Mouse (Mus musculus): ENCODE measurements around the gene Per1.

Gene Per1

GRCm38 (mm10) chr11:69094697-69095429, at the start of gene Per1:
Gene Per1 (plus strand): TSS chr11:69095217.
- DNase-seq (ENCODE audit: inconsistent ontology term), result peak; percentile 100

DNA sequence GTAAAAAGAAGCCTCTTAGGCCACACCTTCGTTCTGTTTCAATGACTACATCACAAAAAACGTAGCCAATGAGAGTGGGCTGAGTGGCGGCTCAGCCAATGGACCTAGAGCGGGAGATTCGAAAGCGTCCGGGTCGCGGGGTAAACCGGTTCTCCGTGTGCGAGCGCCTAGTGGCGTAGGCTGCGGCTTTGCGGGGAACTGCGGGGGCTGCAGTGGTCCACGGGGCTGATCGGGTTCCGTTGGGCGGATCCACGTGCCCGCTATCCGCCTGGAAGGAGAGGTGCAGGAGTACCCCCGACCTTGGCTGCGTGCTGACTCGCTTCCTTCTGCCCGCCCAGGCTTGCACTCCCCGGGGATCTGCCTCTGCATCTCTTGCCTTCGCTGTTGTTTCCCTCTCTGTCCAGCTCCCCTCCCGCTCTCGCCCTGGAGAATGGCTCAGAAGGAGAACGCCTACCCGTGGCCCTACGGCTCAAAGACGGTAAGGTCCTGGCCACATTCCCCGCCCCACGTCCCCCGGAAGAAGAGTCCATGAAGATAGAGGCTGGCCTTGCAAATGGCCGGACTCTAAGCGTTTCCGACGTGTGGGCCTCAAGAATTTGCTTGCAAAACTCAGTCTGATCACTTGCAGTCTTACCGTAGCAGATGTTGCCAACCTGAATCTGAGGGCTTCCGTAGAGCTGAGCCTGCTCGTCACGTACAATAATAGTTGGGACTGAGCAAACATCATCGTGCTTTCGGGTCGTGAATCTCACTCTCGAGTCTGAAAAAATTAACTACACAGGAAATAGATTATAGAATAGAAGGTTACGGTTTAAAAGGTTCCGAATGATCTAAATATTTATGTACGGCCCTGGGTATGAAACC, 49.3 kb upstream of the Per1 start, which contains the start of gene Aurkb:
Aurkb (plus strand) TSS at position 117 of the 864 bp plus-strand sequence.
- peak; percentile 88 for DNase-seq (ENCODE audit: inconsistent ontology term)

DNA sequence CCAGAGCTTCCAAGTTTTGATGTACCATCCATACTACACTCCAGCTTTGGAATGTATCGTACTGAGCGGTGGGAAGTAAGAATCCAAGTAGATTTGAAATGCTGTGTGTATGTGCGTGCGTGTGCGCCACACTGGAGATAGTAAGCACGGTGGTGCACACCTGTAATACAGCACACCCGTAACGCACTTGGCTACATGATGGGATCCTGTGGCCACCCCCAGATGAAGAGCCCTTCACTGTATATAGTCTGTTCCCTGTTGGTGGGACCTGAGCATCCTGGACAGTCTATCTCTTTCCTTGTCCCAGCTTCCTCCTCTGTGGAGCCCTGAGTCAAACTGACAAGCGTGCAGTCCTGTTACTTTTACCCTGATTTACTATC, 48.6 kb upstream of the Per1 start:
- no peak for DNase-seq (ENCODE audit: inconsistent ontology term)

DNA sequence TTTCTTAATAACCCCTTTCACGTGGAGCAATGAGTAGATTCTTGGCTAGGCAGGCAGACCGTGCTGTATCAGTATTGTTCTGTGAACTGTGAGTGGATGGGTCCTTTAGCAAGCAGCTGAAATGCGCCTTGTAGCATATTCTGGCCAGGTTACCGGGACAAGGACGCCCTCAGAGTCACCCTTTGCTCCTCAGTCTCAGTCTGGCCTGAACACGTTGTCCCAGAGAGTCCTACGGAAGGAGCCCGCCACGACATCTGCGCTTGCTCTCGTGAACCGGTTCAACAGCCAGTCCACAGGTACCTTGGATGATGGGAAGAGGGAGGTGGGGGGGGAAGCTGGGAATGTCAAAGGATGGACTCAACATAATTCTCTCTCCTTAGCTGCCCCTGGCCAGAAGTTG, 47.4 kb upstream of the Per1 start:
- DNase-seq (ENCODE audit: inconsistent ontology term), result no peak

GRCm38 (mm10) chr11:69048151-69048550, 46.9 kb upstream of the Per1 start:
- DNase-seq (ENCODE audit: inconsistent ontology term), result no peak

GRCm38 (mm10) chr11:69050748-69051147, 44.3 kb upstream of the Per1 start:
- no peak for DNase-seq (ENCODE audit: inconsistent ontology term)

- peak; percentile 68 for DNase-seq (ENCODE audit: inconsistent ontology term)
Measured at GRCm38 (mm10) chr11:69051771-69052170, 43.2 kb upstream of the Per1 start.

DNA sequence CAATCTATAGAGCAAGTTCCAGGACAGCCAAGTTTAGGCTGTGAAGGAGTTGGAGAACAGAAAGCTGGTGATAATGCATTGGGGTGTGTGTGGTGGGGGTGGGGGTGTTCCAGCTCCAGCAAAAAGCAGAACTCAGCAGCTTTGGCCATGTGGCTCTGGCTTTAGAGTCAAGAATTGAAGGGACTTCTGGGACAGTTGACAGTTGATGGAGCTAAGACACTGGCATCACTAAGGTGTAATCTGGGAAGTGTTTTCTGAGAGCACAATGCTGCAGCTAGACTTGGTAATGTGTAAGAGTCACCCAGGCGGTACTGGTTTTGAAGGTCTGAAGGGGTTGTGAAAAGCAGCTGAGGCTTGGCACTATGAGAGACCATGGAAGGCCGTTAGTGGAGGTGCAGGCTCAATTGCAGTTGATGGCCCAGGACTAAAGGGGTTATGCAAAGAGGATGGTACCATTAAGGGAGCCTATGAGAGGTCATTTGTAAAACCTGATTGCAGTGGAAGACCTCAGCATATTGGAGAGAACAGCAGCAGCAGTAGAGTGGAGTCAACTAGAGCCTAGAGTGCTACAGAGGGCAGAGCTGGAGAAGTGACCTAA, 42.1 kb upstream of the Per1 start:
- no peak for DNase-seq (ENCODE audit: inconsistent ontology term)

GRCm38 (mm10) chr11:69053848-69054247, 41.2 kb upstream of the Per1 start:
- no peak for DNase-seq (ENCODE audit: inconsistent ontology term)

- DNase-seq (ENCODE audit: inconsistent ontology term), result no peak
Measured at GRCm38 (mm10) chr11:69058265-69058664, 36.8 kb upstream of the Per1 start.

DNA sequence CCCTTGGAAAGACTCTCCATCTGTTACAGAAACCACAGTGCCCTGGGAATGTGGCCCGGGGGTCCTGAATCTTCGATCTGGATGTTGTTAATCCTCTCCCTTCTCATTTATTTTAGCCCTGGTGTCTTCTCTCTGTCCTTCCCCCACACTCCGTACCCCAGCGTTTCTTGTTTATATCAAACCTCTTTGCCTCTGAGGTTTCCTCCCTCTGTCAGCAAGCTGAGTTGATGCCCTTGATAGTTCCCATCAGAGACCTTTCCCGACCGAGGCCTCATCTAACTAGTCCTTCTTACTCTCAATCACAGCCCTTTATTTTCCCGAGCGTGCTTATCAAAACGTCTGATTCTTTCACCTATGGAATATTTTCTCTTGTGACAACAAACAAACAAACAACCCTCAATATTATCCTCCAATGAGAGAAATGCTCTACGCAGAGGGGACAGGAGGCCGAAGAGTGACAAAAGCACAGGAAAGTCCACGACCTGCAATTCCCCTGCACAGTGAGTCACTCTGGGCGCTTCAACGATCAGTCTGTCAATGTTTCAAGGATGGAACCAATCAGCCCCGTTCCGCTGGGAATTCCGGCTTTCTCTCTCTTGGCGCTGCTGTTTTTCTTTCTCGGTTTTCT, 36.2 kb upstream of the Per1 start:
- peak; percentile 4 for DNase-seq (ENCODE audit: inconsistent ontology term)

GRCm38 (mm10) chr11:69059357-69059974, 35.6 kb upstream of the Per1 start, which contains the start of gene Borcs6:
Gene Borcs6 (plus strand): TSS chr11:69059717.
- peak; percentile 99 for DNase-seq (ENCODE audit: inconsistent ontology term)

DNA sequence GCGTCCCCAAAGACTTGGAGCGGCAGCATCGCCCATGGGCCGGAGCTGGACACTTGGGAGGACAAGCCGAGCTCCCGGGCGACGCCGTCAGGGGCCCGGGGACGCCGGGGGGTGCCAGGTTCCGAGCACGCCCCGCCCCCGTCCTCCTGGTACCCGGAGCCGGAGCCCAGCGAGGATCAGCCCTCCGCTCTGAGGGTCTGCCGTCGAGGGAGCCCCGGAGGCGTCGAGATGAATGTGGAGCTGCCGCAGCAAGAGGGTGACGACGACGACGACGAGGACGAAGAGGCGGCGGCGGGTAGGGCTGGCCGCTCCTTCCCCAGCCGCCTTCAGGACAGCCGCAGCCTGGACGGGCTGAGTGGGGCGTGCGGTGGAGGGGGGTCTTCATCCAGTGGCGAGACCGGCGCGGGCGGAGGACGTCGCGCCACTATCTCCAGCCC, 35.0 kb upstream of the Per1 start:
- no peak for DNase-seq (ENCODE audit: inconsistent ontology term)

DNA sequence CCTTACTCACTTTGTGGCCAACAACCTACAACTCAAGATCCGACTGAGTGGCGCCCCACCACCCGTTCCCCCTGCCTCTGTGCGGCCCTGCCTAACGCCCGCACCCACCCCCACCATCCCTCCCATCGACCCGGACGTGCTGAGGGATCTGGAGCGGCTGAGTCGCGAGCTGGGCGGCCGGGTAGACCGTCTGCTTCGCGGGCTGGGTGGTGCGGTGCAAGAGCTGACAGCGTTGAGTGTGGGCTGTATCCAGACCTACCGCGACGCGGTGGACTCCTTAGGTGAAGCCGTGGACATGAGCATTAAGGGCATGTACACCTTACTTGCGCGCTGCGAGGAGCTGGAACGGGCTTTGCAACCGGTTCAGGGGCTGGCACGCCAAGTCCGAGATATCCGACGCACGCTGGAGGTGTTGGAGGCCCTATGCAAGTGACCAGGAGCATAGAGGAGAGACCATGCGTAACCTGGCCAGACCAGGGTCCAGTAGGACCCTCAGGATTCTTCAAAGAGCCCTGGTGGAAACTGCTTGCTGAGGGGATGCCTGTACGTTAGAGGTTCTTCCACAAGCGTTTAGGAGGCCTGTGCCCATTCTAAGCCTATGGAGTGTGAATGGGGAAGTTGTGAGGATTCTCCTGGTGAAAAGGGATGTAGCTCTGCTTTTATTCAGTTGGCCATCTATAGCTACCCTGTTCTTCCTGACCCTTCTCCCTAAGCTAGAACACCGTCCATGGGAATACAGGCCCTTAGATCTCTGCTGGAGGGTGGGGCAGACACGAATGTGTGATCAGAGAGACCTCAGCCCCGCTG, 34.4 kb upstream of the Per1 start:
- peak; percentile 51 for DNase-seq (ENCODE audit: inconsistent ontology term)

- no peak for DNase-seq (ENCODE audit: inconsistent ontology term)
Measured at GRCm38 (mm10) chr11:69061255-69061912, 33.6 kb upstream of the Per1 start.

DNA sequence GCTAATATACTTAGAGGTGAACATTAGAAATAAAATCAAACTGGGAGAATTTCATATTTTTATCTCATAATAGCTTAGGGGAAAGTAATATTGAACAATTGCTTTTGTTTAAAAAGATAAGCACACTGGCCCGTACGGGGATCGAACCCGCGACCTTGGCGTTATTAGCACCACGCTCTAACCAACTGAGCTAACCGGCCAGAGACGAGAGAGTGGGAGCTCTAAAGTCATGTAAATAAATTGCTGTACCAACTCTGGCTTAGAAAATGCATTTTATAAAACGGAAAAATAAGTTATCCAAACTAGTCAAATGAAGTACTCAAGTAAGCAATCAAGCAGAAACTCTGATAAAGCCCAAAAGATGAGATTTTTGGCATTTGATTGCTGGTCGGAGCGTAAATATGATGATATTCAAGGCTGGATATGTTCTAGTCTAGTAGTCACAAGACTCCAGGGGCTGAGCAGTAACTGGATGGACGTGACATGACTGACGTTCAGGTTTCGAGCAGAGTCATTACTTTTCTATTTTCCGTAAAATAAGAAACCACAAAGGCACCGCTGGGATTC, 32.7 kb upstream of the Per1 start:
- peak; percentile 70 for DNase-seq (ENCODE audit: inconsistent ontology term)

GRCm38 (mm10) chr11:69062761-69063224, 32.2 kb upstream of the Per1 start:
- DNase-seq (ENCODE audit: inconsistent ontology term), result peak; percentile 94

GRCm38 (mm10) chr11:69063413-69064201, 31.4 kb upstream of the Per1 start:
- DNase-seq (ENCODE audit: inconsistent ontology term), result peak; percentile 83
